8 mouse cellular contexts compared by ENCODE assay signal in the genomic region with DNA sequence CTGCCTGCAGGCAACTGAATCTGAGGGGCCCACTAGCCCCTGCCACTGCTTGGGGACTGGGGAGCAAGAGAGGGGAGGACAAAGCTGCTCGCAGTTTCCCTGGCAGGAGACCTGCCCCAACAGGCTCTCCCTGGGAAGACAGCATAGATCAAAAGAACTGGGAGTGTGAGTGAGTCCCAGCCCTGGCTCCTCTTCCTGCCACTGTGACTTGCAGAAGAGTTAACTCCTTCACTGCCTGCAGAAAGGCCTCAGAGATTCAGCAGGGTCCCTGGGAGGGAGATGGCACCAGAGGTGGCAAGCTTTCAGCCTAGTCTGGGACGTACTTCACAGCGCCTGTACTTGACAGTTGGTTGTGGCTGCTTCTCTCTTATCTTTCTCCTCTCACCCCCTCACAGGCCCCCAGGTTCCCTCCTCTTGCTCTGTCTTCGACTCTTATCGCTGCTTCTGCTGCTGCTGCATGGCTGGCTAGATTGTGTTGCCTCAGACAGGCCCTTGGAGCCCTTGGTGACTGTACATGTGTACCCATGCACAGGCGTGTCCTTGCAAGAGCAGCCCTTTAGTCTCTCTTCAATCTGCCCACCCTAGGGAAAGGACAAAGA. TPM values are rescaled to one million over a fixed set of nuclear protein-coding genes. Genes with fewer than 3 reads are reported as not detected.
DNase-seq lines count a peak whose midpoint lies in the region; ATAC-seq and TF ChIP-seq lines count a peak whose summit lies in the region.

No protein-coding gene starts in this region.

- H3K36me3 ChIP-seq in lung, embryonic 14.5 days (ENCODE audit: insufficient read depth) = no peaks in the 10 kb centered on the region
- H3K36me3 ChIP-seq in intestine, postnatal 0 days (ENCODE audit: control insufficient read depth, insufficient read depth) = peaks cover 21% of the 10 kb centered on the region; the same call in 1 of the 2 replicates
- no peaks in the 10 kb centered on the region for H3K36me3 ChIP-seq in spleen, adult 2 months (ENCODE audit: control insufficient read depth, insufficient read depth, low read length)

- peak overlapping the region; percentile 44 for H3K4me2 ChIP-seq in lung, embryonic 14.5 days
- no peak overlapping the region for H3K4me2 ChIP-seq in intestine, postnatal 0 days (replicated peaks; ENCODE audit: low read depth)

- no peak for TF ChIP-seq POLR2A in lung, adult 2 months (IDR thresholded peaks at IDR 0.05; ENCODE audit: borderline replicate concordance, extremely low read depth, low read depth, low read length)
- no peak for TF ChIP-seq POLR2A in spleen, adult 2 months (IDR thresholded peaks at IDR 0.05; ENCODE audit: low read depth, low read length)

- peak overlapping the region; percentile 39 for H3K9ac ChIP-seq in lung, embryonic 14.5 days
- H3K9ac ChIP-seq in intestine, postnatal 0 days (ENCODE audit: low read depth, low read length) = no peak overlapping the region

- peak overlapping the region; percentile 80 for H3K27ac ChIP-seq in lung, embryonic 14.5 days (ENCODE audit: low read depth)
- H3K27ac ChIP-seq in intestine, postnatal 0 days (ENCODE audit: low read depth, low read length) = no peak overlapping the region
- peak overlapping the region; percentile 51 for H3K27ac ChIP-seq in spleen, adult 2 months (ENCODE audit: insufficient read depth, low read length)

- H3K27me3 ChIP-seq in lung, embryonic 14.5 days (ENCODE audit: insufficient read depth, low read length) = no peaks in the 10 kb centered on the region
- no peaks in the 10 kb centered on the region for H3K27me3 ChIP-seq in intestine, postnatal 0 days (replicated peaks; ENCODE audit: control insufficient read depth, insufficient read depth, low read length)
- H3K27me3 ChIP-seq in spleen, adult 2 months (ENCODE audit: control insufficient read depth, insufficient read depth, low read length) = no peaks in the 10 kb centered on the region

- WGBS in lung, embryonic 14.5 days = 15% methylated on average over 6 of the region's 6 CpGs
- WGBS in lung, adult 2 months = 34% methylated on average over 6 of the region's 6 CpGs
- 24% methylated on average over 6 of the region's 6 CpGs for WGBS in intestine, postnatal 0 days
- 36% methylated on average over 6 of the region's 6 CpGs for WGBS in spleen, adult 2 months

- H3K4me1 ChIP-seq in lung, embryonic 14.5 days (ENCODE audit: insufficient read depth) = peaks cover 16% of the 10 kb centered on the region
- H3K4me1 ChIP-seq in lung, adult 2 months (ENCODE audit: control insufficient read depth, insufficient read depth, low read length) = no peaks in the 10 kb centered on the region
- no peaks in the 10 kb centered on the region; the same call in 1 of the 2 replicates for H3K4me1 ChIP-seq in intestine, postnatal 0 days (replicated peaks; ENCODE audit: control insufficient read depth, insufficient read depth, low read length)
- H3K4me1 ChIP-seq in spleen, adult 2 months (ENCODE audit: control insufficient read depth, insufficient read depth, insufficient read length) = peaks cover 9% of the 10 kb centered on the region; the same call in 1 of the 2 replicates

- H3K4me3 ChIP-seq in lung, embryonic 14.5 days (ENCODE audit: low read depth, low read length) = no peak overlapping the region
- H3K4me3 ChIP-seq in lung, adult 2 months (replicated peaks; ENCODE audit: extremely low read depth, low read depth, low read length) = no peak overlapping the region
- H3K4me3 ChIP-seq in intestine, postnatal 0 days (ENCODE audit: low read depth, low read length) = no peak overlapping the region
- no peak overlapping the region for H3K4me3 ChIP-seq in spleen, adult 2 months (ENCODE audit: extremely low read depth, insufficient read depth, insufficient read length)

- peak; percentile 77 for DNase-seq in lung, embryonic 14.5 days
- DNase-seq in lung, adult 2 months = no peak
- DNase-seq in embryo, embryonic 11 days = peak; percentile 60
- DNase-seq in spleen, adult 2 months (ENCODE audit: low read depth in 1 of 2, low spot score in 2 of 2) = no peak
- DNase-seq in gastrocnemius, adult 8-10 months (ENCODE audit: low spot score in 2 of 2) = no peak
- DNase-seq in kidney, postnatal 36 days = no peak

- no peaks in the 10 kb centered on the region for H3K9me3 ChIP-seq in lung, embryonic 14.5 days (ENCODE audit: low read depth, low read length)
- no peaks in the 10 kb centered on the region for H3K9me3 ChIP-seq in intestine, postnatal 0 days (ENCODE audit: control insufficient read depth)

- ATAC-seq in lung, embryonic 14.5 days (ENCODE audit: insufficient read depth) = peak; percentile 90
- peak; percentile 46; the same call in 1 of the 2 replicates for ATAC-seq in intestine, postnatal 0 days
- no peak for ATAC-seq in cerebellum, adult (ENCODE audit: insufficient number of reproducible peaks, low FRiP score, low TSS enrichment)

- no peak for TF ChIP-seq CTCF in lung, embryonic 14.5 days (IDR thresholded peaks at IDR 0.05; ENCODE audit: low read depth)
- TF ChIP-seq CTCF in lung, adult 2 months (IDR thresholded peaks at IDR 0.05; ENCODE audit: insufficient read depth, low read length) = no peak
- no peak for TF ChIP-seq CTCF in intestine, postnatal 0 days (IDR thresholded peaks at IDR 0.05; ENCODE audit: low read depth)
- no peak for TF ChIP-seq CTCF in spleen, adult 2 months (IDR thresholded peaks at IDR 0.05; ENCODE audit: extremely low read depth, insufficient read depth, insufficient read length, insufficient replicate concordance)

RNA-seq across cellular contexts. Expression of gene Supt4a, which starts 11.3 kb away (rescaled TPM):
- 145 and 146 TPM in 2 replicates for polyA plus RNA-seq in lung, embryonic 14.5 days (2014; fragmentation: Nextera tagmentation; extraction: Ambion mirVana)
- polyA plus RNA-seq in lung, adult 2 months (2012; rRNA removed) = 44.7 and 73.4 TPM in 2 replicates
- polyA plus RNA-seq in intestine, postnatal 0 days (2015; fragmentation: Nextera tagmentation; extraction: Ambion mirVana) = 79.7 and 87.5 TPM in 2 replicates
- polyA plus RNA-seq in spleen, adult 2 months (2012; rRNA removed) = 59.1 and 62.2 TPM in 2 replicates
- total RNA-seq in gastrocnemius, adult 8-10 months (2022) = 10 to 100 TPM; 33.6 to 41.0 (median 36.9) TPM

RNA-seq across cellular contexts. Expression of gene Tspoap1, which starts 34.3 kb away (rescaled TPM):
- 1.5 and 2.5 TPM in 2 replicates for polyA plus RNA-seq in lung, embryonic 14.5 days (2014; fragmentation: Nextera tagmentation; extraction: Ambion mirVana)
- polyA plus RNA-seq in lung, adult 2 months (2012; rRNA removed) = 5.8 TPM in 2 replicates
- 0.33 and 0.61 TPM in 2 replicates for polyA plus RNA-seq in intestine, postnatal 0 days (2015; fragmentation: Nextera tagmentation; extraction: Ambion mirVana)
- 6.1 and 6.2 TPM in 2 replicates for polyA plus RNA-seq in spleen, adult 2 months (2012; rRNA removed)
- not detected for total RNA-seq in gastrocnemius, adult 8-10 months (2022)

Comparison
In these comparisons a context has a peak if more than half of its experiments do, and no peak if none do; other contexts are left out.
1. DNase-seq: peak in lung, embryonic 14.5 days (single experiment) and embryo, embryonic 11 days (single experiment); none in lung, adult 2 months (single experiment), spleen, adult 2 months (0 of 2), gastrocnemius, adult 8-10 months (0 of 2) and kidney, postnatal 36 days (0 of 2).